Mouse (Mus musculus) kidney, adult 2 months (tissue): Measurements from ENCODE around the gene Syne3. TPM values are rescaled to one million over a fixed set of nuclear protein-coding genes. Genes with fewer than 3 reads are reported as not detected.
A peak's percentile ranks its signal among the peaks of the same experiment; 100 is the strongest.

ENCODE experiments used
- DNase-seq: peaks from one replicate; pipeline ENCODE4 v3.0.0; 2021
- H3K27ac ChIP-seq: fragments of 200-500 bp; 2 replicates; pipeline ENCODE4 v1.5.1; 2012; ENCODE audit warnings: low read depth, low read length, control low read depth, inconsistent platforms; ENCODE audit not compliant: insufficient read depth
- H3K27me3 ChIP-seq: fragments of 200-500 bp; replicated peaks from 2 replicates; pipeline ENCODE4 v1.6.1; 2012; ENCODE audit warnings: mild to moderate bottlenecking, moderate library complexity, low read length, inconsistent platforms; ENCODE audit not compliant: control insufficient read depth, insufficient read depth
- H3K36me3 ChIP-seq: fragments of 200-500 bp; 2 replicates; pipeline ENCODE4 v1.6.1; 2012; ENCODE audit warnings: mild to moderate bottlenecking, moderate library complexity, low read length, inconsistent platforms; ENCODE audit not compliant: control insufficient read depth, insufficient read depth
- H3K4me1 ChIP-seq: fragments of 200-500 bp; 2 replicates; pipeline ENCODE4 v1.6.1; 2011; ENCODE audit warnings: low read length; ENCODE audit not compliant: control insufficient read depth, insufficient read depth
- H3K4me3 ChIP-seq: fragments of 200-500 bp; 2 replicates; pipeline ENCODE4 v1.5.1; 2011; ENCODE audit warnings: mild to moderate bottlenecking, low read depth, low read length, control low read depth; ENCODE audit not compliant: insufficient read depth
- CTCF ChIP-seq: fragments of 200-500 bp; conservative IDR thresholded peaks from 2 replicates; pipeline ENCODE4 v1.5.1; 2011; ENCODE audit warnings: low read depth, mild to moderate bottlenecking, control low read depth, low read length, moderate library complexity, mixed read lengths; ENCODE audit not compliant: insufficient read depth, insufficient read length
- POLR2A ChIP-seq: fragments of 200-500 bp; IDR thresholded peaks from one replicate; pipeline ENCODE4 v1.6.1; 2011; ENCODE audit warnings: low read depth, low read length, control low read depth
- WGBS: fragments of 180-500 bp; shearing (Covaris S2); methylation state at CpG from one replicate; pipeline ENCODE4 v1.1.7; 2018; 5-methylcytosine and 5-hydroxymethylcytosine counted together
- polyA plus RNA-seq: library from polyadenylated mRNA; depleted of rRNA; stranded (reverse); fragments of >200 nt; gene quantifications from 2 replicates; pipeline ENCODE4 v1.2.3, GENCODE M21; 2012

Gene Syne3
- polyA plus RNA-seq, 1 experiment = 2.7 TPM

DNA sequence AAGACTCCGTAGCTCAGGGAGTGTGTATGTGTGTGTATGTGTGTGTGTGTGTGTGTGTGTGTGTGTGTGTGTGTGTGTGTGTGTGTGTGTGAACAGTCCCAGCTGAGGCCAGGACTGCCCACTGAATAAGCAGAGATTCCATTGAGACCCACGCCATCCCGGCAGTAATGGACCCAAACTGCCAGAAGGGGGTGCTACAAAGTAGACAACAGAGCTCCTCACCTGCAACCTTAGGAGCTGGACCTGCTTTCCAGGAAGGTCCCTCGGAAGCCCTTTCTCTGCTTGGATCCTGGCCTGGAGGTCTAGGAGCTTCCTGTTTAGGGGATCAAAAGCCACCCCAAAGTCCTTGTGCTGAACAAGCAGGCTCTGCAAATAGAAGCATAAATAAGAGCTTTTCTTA is 55.7 kb downstream of the Syne3 start:
- DNase-seq = peak; percentile 68
- TF ChIP-seq POLR2A = no peak
- TF ChIP-seq CTCF = peak; percentile 77
- Histone ChIP-seq H3K27ac (no peak overlapping the region), H3K36me3 (no peaks in the 10 kb centered on the region), H3K4me3 (no peak overlapping the region), H3K27me3 (no peaks in the 10 kb centered on the region), H3K4me1 (no peaks in the 10 kb centered on the region)
- WGBS = 48% methylated on average over 4 of the region's 4 CpGs

DNA sequence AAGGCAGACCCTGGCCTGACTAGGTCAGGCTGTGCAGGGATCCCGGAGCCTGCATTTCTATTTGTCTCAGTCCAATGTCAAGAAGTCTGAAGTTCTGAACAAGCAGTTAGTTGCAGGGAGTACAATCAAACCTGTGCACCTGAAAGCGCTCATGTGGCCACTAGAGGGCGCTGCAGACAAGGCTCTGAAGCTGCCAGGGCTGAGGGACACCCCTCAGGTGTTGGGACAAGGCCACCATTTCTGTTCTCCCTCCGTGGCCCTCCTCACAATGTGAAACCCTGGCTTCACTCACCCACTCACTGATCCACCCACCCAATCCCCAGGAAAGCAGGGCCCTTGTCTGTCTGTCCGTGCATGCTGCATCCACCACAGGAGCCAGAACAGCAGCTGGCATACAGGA is 57.2 kb downstream of the Syne3 start:
- Histone ChIP-seq H3K27me3 (no peaks in the 10 kb centered on the region), H3K36me3 (no peaks in the 10 kb centered on the region), H3K4me1 (no peaks in the 10 kb centered on the region), H3K27ac (no peak overlapping the region), H3K4me3 (no peak overlapping the region)
- WGBS = 22% methylated on average over 5 of the region's 5 CpGs
- DNase-seq = peak; percentile 77
- TF ChIP-seq POLR2A (no peak), CTCF (peak; percentile 93)

DNA sequence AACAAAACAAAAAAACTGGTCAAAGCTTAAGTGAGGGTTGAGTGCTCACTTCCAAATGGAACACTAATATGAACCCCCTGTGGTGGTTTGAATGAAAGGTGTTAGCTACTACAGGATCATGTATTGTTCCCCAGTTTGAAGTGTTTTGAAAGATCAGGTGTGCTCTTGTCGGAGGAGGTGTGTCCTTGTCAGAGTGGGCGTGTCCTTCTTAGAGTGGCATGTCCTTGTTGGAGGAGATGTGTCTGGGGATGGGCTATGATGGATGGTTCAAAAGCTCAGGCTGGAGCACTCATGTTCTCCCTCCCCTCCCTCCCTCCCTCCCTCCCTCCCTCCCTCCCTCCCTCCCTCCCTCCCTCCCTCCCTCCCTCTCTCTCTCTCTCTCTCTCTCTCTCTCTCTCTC is 61.7 kb downstream of the Syne3 start:
- H3K4me1 ChIP-seq = no peaks in the 10 kb centered on the region
- DNase-seq = no peak
- no peaks in the 10 kb centered on the region for H3K27me3 ChIP-seq
- TF ChIP-seq POLR2A = no peak
- TF ChIP-seq CTCF = no peak
- no peaks in the 10 kb centered on the region for H3K36me3 ChIP-seq
- WGBS = 71% methylated on average over 2 of the region's 2 CpGs
- no peak overlapping the region for H3K4me3 ChIP-seq
- no peak overlapping the region for H3K27ac ChIP-seq

DNA sequence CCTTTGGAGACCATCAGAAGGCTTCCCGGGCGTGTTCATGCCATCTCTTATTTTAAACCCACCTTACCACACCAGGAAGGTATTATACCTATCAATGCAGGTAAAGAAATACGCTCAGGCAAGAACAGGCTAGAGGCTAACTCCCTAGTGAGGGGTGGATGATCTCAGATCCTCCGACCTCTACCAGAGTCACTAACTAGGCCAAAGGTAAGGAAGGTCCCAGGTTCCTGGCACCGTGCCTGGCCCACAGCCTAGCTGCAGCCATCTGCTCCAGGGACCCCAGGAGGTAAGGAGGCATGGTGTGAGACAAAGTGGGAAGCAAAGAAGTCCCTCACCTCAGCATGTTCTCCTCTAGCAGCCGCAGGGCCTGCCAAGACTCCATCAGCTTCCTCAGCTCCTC is 63.4 kb downstream of the Syne3 start:
- 82% methylated on average over 6 of the region's 6 CpGs for WGBS
- TF ChIP-seq POLR2A (no peak), CTCF (no peak)
- Histone ChIP-seq H3K36me3 (no peaks in the 10 kb centered on the region), H3K4me3 (no peak overlapping the region), H3K27ac (no peak overlapping the region), H3K4me1 (no peaks in the 10 kb centered on the region), H3K27me3 (no peaks in the 10 kb centered on the region)
- DNase-seq = no peak

DNA sequence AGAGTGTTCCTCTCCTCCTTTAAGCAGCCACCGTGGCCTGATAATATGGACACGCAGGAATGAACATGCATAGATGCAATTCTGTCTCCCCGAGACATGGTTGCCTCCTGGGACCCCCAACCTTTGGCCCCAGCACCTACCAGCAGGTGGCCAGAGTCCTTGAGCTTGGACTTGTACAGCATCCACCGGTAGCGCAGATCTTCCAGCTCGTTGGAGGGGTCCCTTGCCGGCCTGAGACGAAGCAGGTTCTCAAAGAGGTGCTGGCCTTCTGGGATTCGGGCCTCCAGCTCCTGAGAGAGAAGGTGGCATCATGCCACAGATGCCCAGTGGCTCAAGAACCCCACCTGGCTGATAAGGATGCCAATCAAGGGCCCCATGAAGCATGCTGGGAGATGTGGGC is 69.1 kb downstream of the Syne3 start:
- H3K36me3 ChIP-seq = no peaks in the 10 kb centered on the region
- DNase-seq = no peak
- TF ChIP-seq CTCF (no peak), POLR2A (no peak)
- no peak overlapping the region for H3K4me3 ChIP-seq
- no peak overlapping the region for H3K27ac ChIP-seq
- WGBS = 88% methylated on average over 9 of the region's 9 CpGs
- H3K4me1 ChIP-seq = no peaks in the 10 kb centered on the region
- no peaks in the 10 kb centered on the region for H3K27me3 ChIP-seq

DNA sequence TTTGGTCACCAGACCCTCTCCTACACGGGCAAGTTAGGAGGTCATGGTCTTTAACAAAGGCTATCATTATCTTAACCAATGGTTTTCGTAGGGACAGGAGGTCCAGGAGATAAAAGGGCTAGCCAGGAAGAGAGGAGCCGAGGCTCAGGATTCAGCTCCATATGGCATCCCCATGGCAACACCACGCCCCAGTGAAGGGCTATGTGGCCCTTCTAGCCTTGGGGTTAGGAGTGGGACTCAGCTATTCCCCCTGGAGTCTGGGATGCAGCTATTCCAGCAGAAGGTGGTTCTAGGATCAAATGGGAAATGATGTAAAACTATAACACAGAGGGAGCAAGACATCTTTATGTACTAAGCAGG is 69.6 kb downstream of the Syne3 start:
- Histone ChIP-seq H3K27ac (no peak overlapping the region), H3K4me1 (no peaks in the 10 kb centered on the region), H3K36me3 (no peaks in the 10 kb centered on the region), H3K4me3 (no peak overlapping the region), H3K27me3 (no peaks in the 10 kb centered on the region)
- TF ChIP-seq CTCF = no peak
- TF ChIP-seq POLR2A = no peak
- 40% methylated on average over 4 of the region's 4 CpGs for WGBS
- no peak for DNase-seq

DNA sequence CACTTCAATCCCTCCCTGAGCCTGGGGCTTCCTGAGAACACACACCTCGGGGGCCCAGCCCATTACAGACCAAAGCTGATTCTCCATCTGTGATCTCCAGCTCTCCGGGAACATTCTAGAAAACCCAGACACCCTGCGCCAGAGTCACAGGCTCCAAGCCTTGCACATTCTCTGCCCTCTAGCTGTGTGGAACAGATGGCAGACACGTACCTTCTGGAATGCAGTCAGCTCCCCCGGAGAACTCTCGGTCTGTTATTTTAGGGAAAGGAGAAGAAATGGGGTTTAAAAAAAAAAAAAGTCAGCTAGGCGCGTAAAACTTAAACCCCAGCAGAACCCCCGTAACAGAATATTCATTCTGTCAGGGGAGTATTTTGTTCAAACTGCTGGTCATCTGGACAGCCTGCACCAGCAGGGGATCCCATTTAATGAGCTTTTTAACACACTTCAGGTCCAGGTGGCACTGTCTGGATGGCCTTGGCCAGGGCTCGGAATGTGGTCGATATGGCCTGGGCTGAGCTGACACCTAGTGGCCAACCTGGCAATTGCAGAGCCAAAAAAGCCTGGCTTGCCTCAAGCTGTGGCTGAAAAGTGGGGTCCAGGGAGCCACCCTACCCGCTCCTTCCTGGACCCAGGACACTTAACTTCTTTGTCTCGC is 70.1 kb downstream of the Syne3 start:
- Histone ChIP-seq H3K27me3 (no peaks in the 10 kb centered on the region), H3K4me3 (no peak overlapping the region), H3K27ac (no peak overlapping the region), H3K4me1 (no peaks in the 10 kb centered on the region), H3K36me3 (no peaks in the 10 kb centered on the region)
- TF ChIP-seq POLR2A (no peak), CTCF (peak; percentile 98; the same call in 1 of the 2 replicates)
- 42% methylated on average over 13 of the region's 13 CpGs for WGBS
- peak; percentile 74 for DNase-seq

DNA sequence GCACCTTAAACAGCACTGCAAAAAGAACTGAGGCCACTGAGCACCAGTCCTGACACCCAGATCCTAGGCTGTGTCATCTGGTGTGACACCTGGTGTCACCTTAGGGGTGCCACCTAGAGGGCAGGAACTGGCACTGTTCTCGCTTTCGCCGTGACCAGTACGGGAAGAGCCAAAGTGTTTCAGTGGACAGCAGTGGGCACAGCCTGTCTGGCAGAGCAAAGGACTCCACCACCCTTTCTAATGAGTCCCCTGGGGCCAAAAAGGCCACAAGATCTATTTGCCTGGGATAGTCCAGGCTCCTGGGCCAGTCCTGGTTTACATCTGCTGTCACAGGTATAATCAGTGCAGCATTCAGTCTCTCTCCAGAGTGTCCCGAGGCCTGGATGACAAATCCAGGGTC is 70.7 kb downstream of the Syne3 start:
- no peaks in the 10 kb centered on the region for H3K36me3 ChIP-seq
- no peak overlapping the region for H3K27ac ChIP-seq
- no peak overlapping the region for H3K4me3 ChIP-seq
- H3K27me3 ChIP-seq = no peaks in the 10 kb centered on the region
- peak; percentile 25 for DNase-seq
- 75% methylated on average over 5 of the region's 5 CpGs for WGBS
- no peak for TF ChIP-seq POLR2A
- TF ChIP-seq CTCF = peak; percentile 43; the same call in 1 of the 2 replicates
- no peaks in the 10 kb centered on the region for H3K4me1 ChIP-seq
